Mouse (Mus musculus) lung, embryonic 15.5 days (tissue): ENCODE results near the gene Nom1. TPM values are rescaled to one million over a fixed set of nuclear protein-coding genes. Genes with fewer than 3 reads are reported as not detected.

Experiments
- ATAC-seq: fragments of 200-750 bp; cut with Nextera tagmentation; 2 replicates; pipeline ENCODE4 v1.8.0; 2017; ENCODE audit warnings: moderate number of reproducible peaks, borderline replicate concordance; ENCODE audit not compliant: low FRiP score, low TSS enrichment; ENCODE audit errors: extremely low read depth
- H3K27ac ChIP-seq: fragments of 300-500 bp; sonication (generic); 2 replicates; pipeline ENCODE4 v1.5.1; 2015; ENCODE audit warnings: moderate library complexity, mild to moderate bottlenecking, inconsistent platforms
- H3K27me3 ChIP-seq: fragments of 300-500 bp; sonication (generic); 2 replicates; pipeline ENCODE4 v1.6.1; 2015; ENCODE audit warnings: inconsistent platforms
- H3K36me3 ChIP-seq: fragments of 300-500 bp; sonication (generic); 2 replicates; pipeline ENCODE4 v1.6.1; 2015; ENCODE audit warnings: inconsistent platforms
- H3K4me1 ChIP-seq: fragments of 300-500 bp; sonication (generic); 2 replicates; pipeline ENCODE4 v1.6.1; 2015; ENCODE audit warnings: inconsistent platforms
- H3K4me2 ChIP-seq: fragments of 300-500 bp; sonication (generic); 2 replicates; pipeline ENCODE4 v1.6.1; 2015; ENCODE audit warnings: inconsistent platforms, mild to moderate bottlenecking, moderate library complexity
- H3K4me3 ChIP-seq: fragments of 300-500 bp; sonication (generic); 2 replicates; pipeline ENCODE4 v1.5.1; 2015; ENCODE audit warnings: mild to moderate bottlenecking, inconsistent platforms
- H3K9ac ChIP-seq: fragments of 300-500 bp; sonication (generic); 2 replicates; pipeline ENCODE4 v1.6.1; 2015; ENCODE audit warnings: inconsistent platforms
- H3K9me3 ChIP-seq: fragments of 300-500 bp; sonication (generic); 2 replicates; pipeline ENCODE4 v1.6.1; 2016; ENCODE audit warnings: inconsistent platforms
- WGBS: fragments of 180-500 bp; shearing (Covaris S2); methylation state at CpG from one replicate; pipeline ENCODE4 v1.1.7; 2015; 5-methylcytosine and 5-hydroxymethylcytosine counted together
- polyA plus RNA-seq: library from polyadenylated mRNA; unstranded; fragments of >200 nt; fragmentation: Nextera tagmentation; extraction: Ambion mirVana; gene quantifications from 2 replicates; pipeline ENCODE4 v1.2.1, GENCODE M21; 2015

Gene Nom1
- polyA plus RNA-seq, 1 experiment from 2014 or later: 29.5 TPM

DNA sequence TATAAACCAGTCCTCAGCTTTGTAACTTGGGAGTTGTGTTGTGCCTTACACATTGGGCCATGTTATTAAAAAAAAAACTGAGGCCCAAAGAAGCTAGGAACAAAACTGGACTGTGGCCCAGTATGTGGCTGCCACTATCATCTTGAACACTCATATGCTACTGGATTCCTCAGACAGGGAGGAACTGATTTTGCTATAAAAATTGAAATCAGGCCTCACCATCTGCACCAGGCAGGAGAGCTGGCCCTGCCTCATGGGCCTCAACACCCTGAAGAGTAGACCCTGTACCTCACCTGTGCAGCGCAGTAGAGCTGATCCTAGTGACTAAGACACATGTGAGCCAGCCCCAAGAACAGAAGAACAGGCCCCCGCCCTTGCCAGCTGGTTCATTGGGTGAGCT lies 10.8 kb downstream of the Nom1 start:
- Histone ChIP-seq H3K27ac (no peak overlapping the region), H3K9me3 (no peaks in the 10 kb centered on the region), H3K4me2 (no peak overlapping the region), H3K27me3 (no peaks in the 10 kb centered on the region), H3K4me3 (no peak overlapping the region), H3K36me3 (peaks cover 86% of the 10 kb centered on the region), H3K4me1 (no peaks in the 10 kb centered on the region), H3K9ac (no peak overlapping the region)
- no peak for ATAC-seq
- 97% methylated on average over 2 of the region's 2 CpGs for WGBS

DNA sequence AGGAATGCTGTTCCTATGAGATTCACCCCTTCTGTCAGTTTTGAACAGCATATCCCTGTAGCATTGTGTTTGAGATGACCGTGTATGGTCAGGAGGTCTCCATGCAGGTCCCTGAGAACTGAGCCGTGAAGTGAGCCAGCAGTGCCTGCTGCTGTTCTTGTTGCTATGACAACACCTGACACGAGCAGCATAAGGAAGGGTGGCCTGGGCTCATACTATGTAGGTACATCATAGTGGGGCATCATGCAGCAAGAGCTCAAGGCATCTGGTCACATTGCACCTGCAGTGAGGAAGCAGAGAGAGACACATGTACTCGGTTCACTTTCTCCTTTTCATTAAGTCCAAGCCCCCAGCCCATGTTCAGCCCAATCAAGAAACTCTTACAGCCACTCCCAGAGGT lies 17.9 kb downstream of the Nom1 start:
- no peak overlapping the region for H3K27ac ChIP-seq
- no peak for ATAC-seq
- no peak overlapping the region for H3K9ac ChIP-seq
- no peaks in the 10 kb centered on the region for H3K27me3 ChIP-seq
- 67% methylated on average over 4 of the region's 4 CpGs for WGBS
- no peak overlapping the region for H3K4me3 ChIP-seq
- H3K9me3 ChIP-seq: no peaks in the 10 kb centered on the region
- peaks cover 59% of the 10 kb centered on the region for H3K36me3 ChIP-seq
- no peaks in the 10 kb centered on the region for H3K4me1 ChIP-seq
- no peak overlapping the region for H3K4me2 ChIP-seq

GRCm38 (mm10) chr5:29456895-29457656 lies 22.6 kb downstream of the Nom1 start:
- H3K9ac ChIP-seq: no peak overlapping the region
- H3K4me2 ChIP-seq: no peak overlapping the region
- H3K4me1 ChIP-seq: no peaks in the 10 kb centered on the region
- H3K27me3 ChIP-seq: no peaks in the 10 kb centered on the region
- WGBS: 64% methylated on average over 5 of the region's 5 CpGs
- H3K4me3 ChIP-seq: no peak overlapping the region
- no peaks in the 10 kb centered on the region for H3K9me3 ChIP-seq
- H3K27ac ChIP-seq: no peak overlapping the region
- peaks cover 24% of the 10 kb centered on the region for H3K36me3 ChIP-seq
- no peak for ATAC-seq

DNA sequence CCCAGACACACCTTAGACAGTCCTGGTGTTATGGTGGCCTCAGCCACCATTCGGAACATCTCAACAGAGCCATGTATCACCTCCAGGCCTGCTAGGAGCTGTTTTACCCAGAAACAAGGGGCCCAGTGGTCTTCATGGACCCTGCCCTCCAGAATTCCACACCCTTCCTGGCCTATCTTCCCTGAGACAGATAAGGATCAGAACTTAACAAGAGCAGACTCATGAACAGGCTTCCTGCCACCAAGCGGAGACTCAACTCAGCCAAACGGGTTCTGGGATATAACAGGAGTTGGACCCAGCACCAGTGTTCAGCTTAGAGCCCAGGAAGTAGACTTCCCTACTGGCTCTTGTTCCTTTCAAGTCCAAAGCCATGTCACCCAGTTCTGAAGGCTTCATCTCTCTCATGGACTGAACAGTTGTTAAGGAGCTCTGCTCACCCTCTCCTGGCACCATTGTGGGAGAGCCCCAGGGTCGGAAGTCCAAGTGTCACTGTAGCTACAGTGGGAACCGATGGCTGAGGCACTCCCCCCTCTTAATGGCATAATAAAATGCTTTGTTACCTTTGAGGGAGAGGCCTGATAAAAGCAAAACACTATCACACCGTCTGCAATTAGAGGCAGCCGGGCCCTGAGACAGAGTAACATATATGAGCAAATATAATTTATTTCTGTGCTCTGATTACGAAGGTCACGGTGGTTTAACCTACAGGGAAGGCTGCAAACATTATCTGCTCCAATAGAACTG lies 28.7 kb downstream of the Nom1 start:
- no peak overlapping the region for H3K27ac ChIP-seq
- H3K27me3 ChIP-seq: peaks cover 22% of the 10 kb centered on the region
- H3K4me1 ChIP-seq: no peaks in the 10 kb centered on the region
- H3K9me3 ChIP-seq: no peaks in the 10 kb centered on the region
- H3K4me2 ChIP-seq: no peak overlapping the region
- H3K9ac ChIP-seq: no peak overlapping the region
- H3K4me3 ChIP-seq: no peak overlapping the region
- H3K36me3 ChIP-seq: no peaks in the 10 kb centered on the region
- 62% methylated on average over 9 of the region's 9 CpGs for WGBS
- ATAC-seq: no peak

DNA sequence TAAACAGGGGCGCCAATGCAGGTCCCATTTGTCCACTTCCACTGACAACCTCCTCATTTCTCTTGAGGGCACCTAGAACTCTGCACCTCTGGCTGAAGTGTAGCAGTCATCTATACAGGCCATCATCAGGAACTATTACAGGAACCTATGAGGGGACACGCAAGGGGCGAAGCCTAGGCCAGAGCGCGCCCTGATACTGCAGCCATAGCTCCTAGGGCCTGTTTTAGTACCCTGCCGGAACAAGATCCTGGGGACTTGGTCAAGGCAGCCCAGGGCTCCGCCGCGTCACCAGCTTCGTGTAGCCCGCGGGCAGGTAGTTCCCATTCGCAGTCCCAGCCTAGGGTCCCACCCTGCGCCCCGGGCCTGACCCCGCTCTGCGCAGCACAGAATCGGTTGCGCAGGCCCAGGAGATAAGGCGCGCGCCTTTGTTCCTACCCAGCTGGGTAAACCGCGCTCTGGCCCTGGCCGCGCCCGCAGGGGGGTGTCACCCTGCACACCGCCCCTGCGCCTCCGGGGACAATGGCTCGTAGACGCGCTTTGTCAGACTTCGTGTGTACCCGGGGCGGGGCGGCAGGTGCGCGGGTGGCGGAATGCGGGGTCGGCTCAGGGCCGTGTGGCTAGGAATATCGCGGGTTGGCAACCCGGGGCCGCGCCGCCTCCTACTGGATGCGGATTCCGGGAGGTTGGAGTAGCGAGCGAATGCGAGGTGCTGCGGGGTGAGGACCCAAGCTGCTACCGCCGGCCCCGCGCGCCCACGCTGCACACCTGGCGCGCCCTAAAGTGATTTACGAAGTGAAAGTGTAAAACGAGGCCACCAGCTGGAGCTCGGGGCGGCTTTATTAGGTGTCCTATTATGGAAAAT lies 33.3 kb downstream of the Nom1 start:
- H3K27me3 ChIP-seq: peaks cover 68% of the 10 kb centered on the region
- ATAC-seq: peak; percentile 69
- H3K9ac ChIP-seq: peak overlapping the region; percentile 30; the same call in 1 of the 2 replicates
- peak overlapping the region; percentile 45 for H3K4me3 ChIP-seq
- no peaks in the 10 kb centered on the region for H3K9me3 ChIP-seq
- no peaks in the 10 kb centered on the region for H3K36me3 ChIP-seq
- WGBS: 4% methylated on average over 67 of the region's 67 CpGs
- H3K4me2 ChIP-seq: peak overlapping the region; percentile 85
- H3K4me1 ChIP-seq: no peaks in the 10 kb centered on the region
- no peak overlapping the region for H3K27ac ChIP-seq

GRCm38 (mm10) chr5:29468351-29469065 lies 34.0 kb downstream of the Nom1 start:
- Histone ChIP-seq H3K4me1 (no peaks in the 10 kb centered on the region), H3K36me3 (no peaks in the 10 kb centered on the region), H3K9ac (no peak overlapping the region), H3K4me2 (peak overlapping the region; percentile 85), H3K27me3 (peaks cover 76% of the 10 kb centered on the region), H3K27ac (no peak overlapping the region), H3K4me3 (peak overlapping the region; percentile 45), H3K9me3 (no peaks in the 10 kb centered on the region)
- 3% methylated on average over 17 of the region's 17 CpGs for WGBS
- no peak for ATAC-seq

DNA sequence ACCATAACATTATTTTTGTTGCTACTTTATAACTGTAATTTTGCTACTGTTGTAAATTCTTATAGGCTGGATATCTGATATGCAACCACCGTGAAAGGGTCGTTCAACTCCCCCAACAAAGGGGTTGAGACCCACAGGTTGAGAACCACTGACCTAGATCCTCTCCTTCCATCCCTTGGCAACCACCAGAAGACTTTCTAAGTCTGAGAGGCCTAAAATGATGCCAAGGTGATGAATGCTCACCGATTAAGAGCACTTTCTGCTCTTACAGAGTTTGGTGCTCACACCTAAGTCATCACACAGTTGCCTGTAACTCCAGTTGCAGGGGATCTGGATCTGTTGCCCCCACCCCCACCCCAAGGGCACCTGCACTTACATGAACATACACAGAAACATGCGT lies 35.0 kb downstream of the Nom1 start:
- no peaks in the 10 kb centered on the region for H3K9me3 ChIP-seq
- ATAC-seq: no peak
- no peak overlapping the region for H3K9ac ChIP-seq
- peaks cover 86% of the 10 kb centered on the region for H3K27me3 ChIP-seq
- H3K27ac ChIP-seq: no peak overlapping the region
- no peaks in the 10 kb centered on the region for H3K36me3 ChIP-seq
- no peak overlapping the region for H3K4me3 ChIP-seq
- no peaks in the 10 kb centered on the region for H3K4me1 ChIP-seq
- no peak overlapping the region for H3K4me2 ChIP-seq
- 8% methylated on average over 4 of the region's 4 CpGs for WGBS

- Histone ChIP-seq H3K9me3 (no peaks in the 10 kb centered on the region), H3K36me3 (no peaks in the 10 kb centered on the region), H3K4me1 (no peaks in the 10 kb centered on the region), H3K27me3 (peaks cover 94% of the 10 kb centered on the region), H3K9ac (no peak overlapping the region), H3K4me3 (no peak overlapping the region), H3K27ac (no peak overlapping the region), H3K4me2 (no peak overlapping the region)
- no peak for ATAC-seq
- 11% methylated on average over 5 of the region's 5 CpGs for WGBS
These were observed 35.8 kb downstream of the Nom1 start for GRCm38 (mm10) chr5:29470271-29470670.

- Histone ChIP-seq H3K9ac (no peak overlapping the region), H3K4me1 (no peaks in the 10 kb centered on the region), H3K27ac (no peak overlapping the region), H3K4me2 (no peak overlapping the region), H3K36me3 (no peaks in the 10 kb centered on the region), H3K27me3 (peaks cover 98% of the 10 kb centered on the region), H3K9me3 (no peaks in the 10 kb centered on the region), H3K4me3 (no peak overlapping the region)
- ATAC-seq: no peak
- WGBS: 4% methylated on average over 20 of the region's 20 CpGs
These were observed 36.5 kb downstream of the Nom1 start for GRCm38 (mm10) chr5:29470851-29471394.

DNA sequence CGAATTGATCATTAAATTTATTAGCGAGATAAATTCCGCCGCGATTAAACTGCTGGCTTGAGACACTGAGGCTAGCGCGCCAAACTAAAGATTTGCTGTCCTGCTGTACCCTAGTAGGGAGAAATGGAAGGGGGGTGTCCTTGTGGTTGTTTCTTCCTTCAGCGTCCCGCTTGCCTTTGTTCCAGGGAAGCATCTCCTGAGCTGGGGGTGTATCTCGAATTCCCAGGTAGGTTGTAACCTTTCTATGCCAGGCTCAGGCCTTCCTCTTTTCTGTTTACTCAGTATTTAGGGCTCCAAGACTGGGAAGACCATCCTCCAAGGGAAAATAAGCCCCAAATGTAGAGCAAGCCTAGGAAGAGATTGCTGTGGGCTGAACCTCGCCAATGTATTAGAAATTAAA lies 36.9 kb downstream of the Nom1 start:
- no peak overlapping the region for H3K4me3 ChIP-seq
- H3K27me3 ChIP-seq: peaks cover 98% of the 10 kb centered on the region
- no peak overlapping the region for H3K27ac ChIP-seq
- WGBS: 4% methylated on average over 11 of the region's 11 CpGs
- no peaks in the 10 kb centered on the region for H3K4me1 ChIP-seq
- no peak overlapping the region for H3K9ac ChIP-seq
- H3K36me3 ChIP-seq: no peaks in the 10 kb centered on the region
- H3K4me2 ChIP-seq: no peak overlapping the region
- ATAC-seq: no peak
- no peaks in the 10 kb centered on the region for H3K9me3 ChIP-seq
